Mouse (Mus musculus) forebrain, embryonic 16.5 days (tissue): ENCODE data around the gene Gm37240. TPM values are rescaled to one million over a fixed set of nuclear protein-coding genes. Genes with fewer than 3 reads are reported as not detected.

ENCODE experiments used
- ATAC-seq: fragments of 200-750 bp; cut with Nextera tagmentation; 2 replicates; pipeline ENCODE4 v1.8.0; 2017; ENCODE audit warnings: mild to moderate bottlenecking, moderate library complexity
- H3K27ac ChIP-seq: fragments of 300-500 bp; sonication (generic); 2 replicates; pipeline ENCODE4 v1.5.1; 2014; ENCODE audit warnings: low read length, control low read depth
- H3K27me3 ChIP-seq: fragments of 300-500 bp; sonication (generic); replicated peaks from 2 replicates; pipeline ENCODE4 v1.6.1; 2014; ENCODE audit warnings: low read length; ENCODE audit not compliant: control insufficient read depth, insufficient read depth
- H3K36me3 ChIP-seq: fragments of 300-500 bp; sonication (generic); 2 replicates; pipeline ENCODE4 v1.6.1; 2014; ENCODE audit not compliant: control insufficient read depth, insufficient read depth
- H3K4me1 ChIP-seq: fragments of 300-500 bp; sonication (generic); replicated peaks from 2 replicates; pipeline ENCODE4 v1.6.1; 2014; ENCODE audit warnings: low read length; ENCODE audit not compliant: control insufficient read depth, insufficient read depth
- H3K4me2 ChIP-seq: fragments of 300-500 bp; sonication (generic); 2 replicates; pipeline ENCODE4 v1.6.1; 2014; ENCODE audit warnings: mild to moderate bottlenecking, low read length, control low read depth
- H3K4me3 ChIP-seq: fragments of 300-500 bp; sonication (generic); replicated peaks from 2 replicates; pipeline ENCODE4 v1.5.1; 2014; ENCODE audit warnings: mild to moderate bottlenecking, low read length, control low read depth
- H3K9ac ChIP-seq: fragments of 300-500 bp; sonication (generic); replicated peaks from 2 replicates; pipeline ENCODE4 v1.6.1; 2014; ENCODE audit warnings: low read depth, low read length, control low read depth
- H3K9me3 ChIP-seq: fragments of 300-500 bp; sonication (generic); 2 replicates; pipeline ENCODE4 v1.6.1; 2016; ENCODE audit warnings: low read length; ENCODE audit not compliant: control insufficient read depth
- WGBS: fragments of 180-500 bp; shearing (Covaris S2); extraction: QIAGEN DNeasy Blood & Tissue Kit; methylation state at CpG from one replicate; pipeline ENCODE4 v1.1.7; 2014; 5-methylcytosine and 5-hydroxymethylcytosine counted together
- polyA plus RNA-seq: library from polyadenylated mRNA; unstranded; fragments of >200 nt; fragmentation: Nextera tagmentation; extraction: Ambion mirVana; gene quantifications from 2 replicates; pipeline ENCODE4 v1.2.1, GENCODE M21; 2015

The Gm37240 gene
- polyA plus RNA-seq, 1 experiment from 2014 or later = 1.6 TPM

DNA sequence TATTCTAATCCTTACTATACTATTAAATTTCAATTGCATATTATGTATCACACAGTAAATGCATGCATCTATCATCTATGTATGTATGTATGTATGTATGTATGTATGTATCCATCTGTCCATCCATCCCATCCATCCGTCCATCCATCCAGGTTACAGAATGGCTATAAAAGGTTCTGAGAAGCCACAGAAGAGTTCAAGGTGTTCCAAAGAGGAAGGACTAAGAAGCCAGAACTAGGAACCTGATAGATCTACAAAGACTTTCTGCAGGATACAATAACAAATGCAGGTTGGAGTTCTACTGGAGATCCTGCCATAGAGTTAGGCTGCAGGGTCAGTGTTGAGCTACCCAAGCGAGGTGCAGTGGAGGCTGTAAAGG is 1201.0 kb downstream of the Gm37240 start:
- no peak for ATAC-seq
- H3K9me3 ChIP-seq = no peaks in the 10 kb centered on the region
- H3K9ac ChIP-seq = no peak overlapping the region
- H3K36me3 ChIP-seq = no peaks in the 10 kb centered on the region
- H3K4me1 ChIP-seq = no peaks in the 10 kb centered on the region
- no peak overlapping the region for H3K4me2 ChIP-seq
- no peaks in the 10 kb centered on the region for H3K27me3 ChIP-seq
- no peak overlapping the region for H3K27ac ChIP-seq
- H3K4me3 ChIP-seq = no peak overlapping the region
- WGBS = 94% methylated on average over 2 of the region's 2 CpGs

DNA sequence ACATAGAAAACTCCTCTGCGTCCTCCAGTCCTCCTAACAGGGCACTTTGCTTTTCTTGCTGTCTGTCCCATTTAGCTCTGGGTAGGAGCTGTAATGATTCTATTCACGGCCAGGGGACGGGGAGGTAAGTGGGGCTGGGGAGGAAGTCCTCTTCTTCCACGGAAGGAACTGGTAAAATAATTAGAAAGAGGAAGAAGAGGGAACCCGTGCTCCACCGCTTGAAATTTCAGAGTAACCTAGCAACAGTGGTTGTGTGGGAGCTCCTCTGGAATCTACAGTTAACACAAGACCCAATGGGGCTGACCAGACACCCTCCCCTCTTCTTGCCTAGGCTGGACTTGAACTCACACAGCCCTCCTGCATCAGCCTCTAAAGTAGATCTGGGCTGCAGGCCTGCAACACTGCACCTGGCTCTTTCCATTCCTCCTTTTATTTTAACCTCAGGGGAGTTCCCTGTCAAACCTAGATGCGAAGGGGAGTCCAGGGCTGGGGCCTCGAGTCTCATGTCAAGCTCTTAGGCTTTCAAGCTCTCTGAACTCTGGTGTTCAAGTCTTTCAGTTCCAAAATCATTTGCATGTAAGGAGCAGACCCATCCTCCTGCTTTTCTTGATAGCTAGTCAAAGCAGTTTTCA is 1201.5 kb downstream of the Gm37240 start:
- H3K4me1 ChIP-seq = no peaks in the 10 kb centered on the region
- H3K9me3 ChIP-seq = no peaks in the 10 kb centered on the region
- 78% methylated on average over 8 of the region's 8 CpGs for WGBS
- no peak for ATAC-seq
- no peaks in the 10 kb centered on the region for H3K36me3 ChIP-seq
- no peak overlapping the region for H3K9ac ChIP-seq
- H3K27ac ChIP-seq = no peak overlapping the region
- H3K4me2 ChIP-seq = no peak overlapping the region
- H3K27me3 ChIP-seq = no peaks in the 10 kb centered on the region
- H3K4me3 ChIP-seq = no peak overlapping the region

DNA sequence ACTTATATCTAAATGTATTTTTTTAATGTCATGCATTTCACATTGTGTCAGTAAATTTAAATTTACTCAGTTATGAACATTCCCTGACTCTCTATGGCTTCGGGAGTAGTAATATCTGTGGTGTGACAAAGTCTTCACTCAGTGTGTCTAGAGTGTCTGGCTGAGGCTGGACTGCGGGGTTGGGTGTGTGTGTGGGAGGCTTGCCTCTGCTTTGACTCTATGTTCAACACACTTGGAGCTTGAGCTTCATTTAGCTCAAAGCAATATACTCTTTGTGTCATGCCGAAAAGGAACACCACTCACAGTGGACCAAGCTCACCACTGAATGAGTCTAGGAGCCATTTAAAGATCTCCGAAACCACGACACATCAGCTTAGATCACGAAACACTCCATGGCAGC is 1203.5 kb downstream of the Gm37240 start:
- no peak overlapping the region for H3K9ac ChIP-seq
- no peak overlapping the region for H3K4me3 ChIP-seq
- no peak for ATAC-seq
- H3K9me3 ChIP-seq = no peaks in the 10 kb centered on the region
- no peaks in the 10 kb centered on the region for H3K4me1 ChIP-seq
- 95% methylated on average over 6 of the region's 6 CpGs for WGBS
- H3K27me3 ChIP-seq = no peaks in the 10 kb centered on the region
- H3K4me2 ChIP-seq = no peak overlapping the region
- no peak overlapping the region for H3K27ac ChIP-seq
- no peaks in the 10 kb centered on the region for H3K36me3 ChIP-seq

DNA sequence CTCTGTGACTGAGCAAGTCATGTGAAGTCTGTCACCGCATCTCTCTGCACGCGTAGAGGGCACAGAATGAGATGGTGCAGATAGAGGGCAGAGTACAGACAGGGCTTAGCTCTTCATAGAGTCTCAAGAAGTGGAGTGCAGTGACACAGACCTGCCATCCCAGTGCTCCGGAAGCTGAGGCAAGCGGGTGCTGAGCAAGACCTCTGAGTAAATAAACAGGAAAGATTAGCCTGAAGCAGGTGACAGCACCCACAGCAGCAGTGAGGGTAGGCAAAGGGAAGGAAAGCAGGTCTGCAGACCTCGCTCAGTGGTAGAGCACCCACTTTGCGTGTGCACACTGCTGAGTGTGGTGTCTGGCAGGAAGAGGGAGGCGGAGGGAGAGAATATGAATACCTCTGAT is 1205.6 kb downstream of the Gm37240 start:
- Histone ChIP-seq H3K4me2 (no peak overlapping the region), H3K9ac (no peak overlapping the region), H3K27ac (no peak overlapping the region), H3K9me3 (no peaks in the 10 kb centered on the region), H3K27me3 (no peaks in the 10 kb centered on the region), H3K36me3 (no peaks in the 10 kb centered on the region), H3K4me1 (no peaks in the 10 kb centered on the region), H3K4me3 (no peak overlapping the region)
- ATAC-seq = no peak
- 90% methylated on average over 8 of the region's 8 CpGs for WGBS

DNA sequence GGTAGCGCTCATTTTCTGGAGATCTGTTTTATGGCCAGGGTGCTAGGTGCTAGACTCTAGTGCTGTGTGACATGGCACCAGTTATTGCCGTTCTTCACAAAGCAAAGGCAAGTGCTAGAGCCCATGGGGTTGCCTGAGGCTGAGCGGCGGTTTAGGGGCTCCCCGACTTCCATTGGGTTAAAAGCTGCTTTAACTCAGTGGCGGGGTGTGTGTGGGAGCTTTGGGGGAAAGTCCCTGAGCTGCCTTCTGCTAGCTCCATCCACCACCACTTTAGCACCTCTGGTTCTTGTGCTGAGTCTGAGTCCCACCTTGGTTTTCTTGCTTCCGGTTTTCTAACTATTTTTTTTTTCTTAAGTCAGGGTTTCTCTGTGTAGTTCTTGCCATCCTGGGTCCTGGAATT is 1207.3 kb downstream of the Gm37240 start:
- no peak overlapping the region for H3K9ac ChIP-seq
- H3K4me1 ChIP-seq = no peaks in the 10 kb centered on the region
- H3K36me3 ChIP-seq = no peaks in the 10 kb centered on the region
- no peak overlapping the region for H3K4me2 ChIP-seq
- 92% methylated on average over 7 of the region's 7 CpGs for WGBS
- H3K4me3 ChIP-seq = no peak overlapping the region
- H3K9me3 ChIP-seq = no peaks in the 10 kb centered on the region
- H3K27me3 ChIP-seq = no peaks in the 10 kb centered on the region
- no peak for ATAC-seq
- H3K27ac ChIP-seq = no peak overlapping the region

DNA sequence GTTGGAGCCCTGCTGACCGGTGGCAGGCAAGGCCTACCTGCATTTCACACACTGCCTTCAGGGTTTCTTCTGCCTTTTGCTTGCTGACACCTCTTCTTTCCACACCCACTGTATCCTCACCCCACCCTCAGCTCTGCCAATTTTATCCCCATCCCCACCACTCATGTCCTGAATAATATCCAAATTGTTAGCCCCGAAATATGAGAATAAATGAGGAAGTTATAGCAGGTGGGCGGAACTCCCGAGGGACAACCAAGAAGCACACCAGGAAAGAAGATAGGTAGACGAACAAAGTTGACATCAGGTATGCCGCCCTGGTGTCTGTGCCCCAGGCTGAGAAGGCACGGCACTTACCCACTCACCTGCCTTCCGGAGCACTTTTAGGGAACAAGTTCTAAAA is 1207.8 kb downstream of the Gm37240 start:
- H3K9ac ChIP-seq = no peak overlapping the region
- no peaks in the 10 kb centered on the region for H3K4me1 ChIP-seq
- no peak overlapping the region for H3K27ac ChIP-seq
- no peak overlapping the region for H3K4me3 ChIP-seq
- ATAC-seq = no peak
- H3K36me3 ChIP-seq = no peaks in the 10 kb centered on the region
- H3K9me3 ChIP-seq = no peaks in the 10 kb centered on the region
- no peak overlapping the region for H3K4me2 ChIP-seq
- H3K27me3 ChIP-seq = no peaks in the 10 kb centered on the region
- 95% methylated on average over 8 of the region's 8 CpGs for WGBS

DNA sequence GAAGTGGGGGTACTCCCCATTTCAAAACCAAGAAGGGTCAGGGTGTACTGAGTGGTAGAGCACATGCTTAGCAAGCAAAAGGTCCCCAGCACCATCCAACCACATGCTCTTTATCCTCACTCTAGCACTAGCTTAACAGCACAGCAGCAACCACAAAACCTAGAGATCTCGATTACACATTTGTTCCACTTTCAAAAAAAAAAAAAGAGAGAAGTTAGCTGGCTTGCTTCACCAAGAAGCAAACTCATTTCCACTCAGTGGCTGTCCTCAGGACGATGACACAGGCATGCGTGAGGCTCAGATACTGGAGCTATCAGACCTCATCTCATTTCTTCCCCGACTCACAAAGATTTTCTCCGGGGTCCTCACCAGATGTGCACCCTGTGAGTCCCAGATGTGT is 1208.4 kb downstream of the Gm37240 start:
- Histone ChIP-seq H3K4me2 (no peak overlapping the region), H3K27me3 (no peaks in the 10 kb centered on the region), H3K9ac (no peak overlapping the region), H3K36me3 (no peaks in the 10 kb centered on the region), H3K9me3 (no peaks in the 10 kb centered on the region), H3K4me1 (no peaks in the 10 kb centered on the region), H3K4me3 (no peak overlapping the region), H3K27ac (no peak overlapping the region)
- 88% methylated on average over 5 of the region's 5 CpGs for WGBS
- ATAC-seq = no peak

DNA sequence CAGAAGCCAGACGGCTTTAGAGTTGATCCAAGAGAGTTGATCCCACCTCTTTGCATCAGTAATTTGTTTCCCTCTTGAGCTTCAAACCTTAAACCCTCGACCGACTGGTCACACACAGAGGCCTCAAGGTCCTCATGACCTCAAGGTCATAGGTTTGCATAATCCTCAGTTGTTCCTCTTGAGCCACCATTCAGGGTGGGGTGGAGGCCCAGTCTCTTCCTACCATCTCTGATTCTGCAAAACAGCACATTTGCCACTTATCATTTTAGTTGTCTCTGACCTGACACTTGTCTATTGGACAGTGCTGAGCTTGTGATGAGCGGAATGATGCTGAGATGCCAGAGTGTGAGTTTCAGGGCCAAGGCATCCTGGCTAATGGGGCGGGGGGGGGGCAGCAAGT is 1211.6 kb downstream of the Gm37240 start:
- WGBS = 73% methylated on average over 5 of the region's 5 CpGs
- H3K9me3 ChIP-seq = no peaks in the 10 kb centered on the region
- H3K4me1 ChIP-seq = no peaks in the 10 kb centered on the region
- H3K27ac ChIP-seq = no peak overlapping the region
- no peak overlapping the region for H3K4me2 ChIP-seq
- H3K27me3 ChIP-seq = no peaks in the 10 kb centered on the region
- H3K4me3 ChIP-seq = no peak overlapping the region
- no peaks in the 10 kb centered on the region for H3K36me3 ChIP-seq
- ATAC-seq = no peak
- H3K9ac ChIP-seq = no peak overlapping the region

DNA sequence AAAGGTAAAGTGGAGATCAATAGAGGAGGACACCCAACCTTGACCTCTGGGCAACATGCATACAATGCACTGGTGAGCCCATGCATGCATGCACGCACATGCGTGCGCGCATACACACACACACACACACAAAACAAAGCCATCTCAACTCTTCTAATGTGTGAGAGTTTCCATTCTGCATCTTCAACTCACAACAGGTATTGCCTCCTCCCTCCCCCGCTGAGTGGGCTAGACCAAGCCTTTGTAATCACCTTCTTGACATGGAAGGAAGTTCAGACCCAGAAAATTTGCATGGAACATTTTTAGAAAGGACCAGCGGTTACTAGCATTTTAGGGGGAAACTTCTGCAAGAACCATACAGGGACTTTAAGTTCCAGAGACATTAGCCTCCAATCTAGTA is 1213.8 kb downstream of the Gm37240 start:
- no peak overlapping the region for H3K9ac ChIP-seq
- no peak overlapping the region for H3K4me3 ChIP-seq
- no peak overlapping the region for H3K4me2 ChIP-seq
- H3K36me3 ChIP-seq = no peaks in the 10 kb centered on the region
- H3K9me3 ChIP-seq = no peaks in the 10 kb centered on the region
- H3K4me1 ChIP-seq = no peaks in the 10 kb centered on the region
- H3K27ac ChIP-seq = no peak overlapping the region
- no peak for ATAC-seq
- no peaks in the 10 kb centered on the region for H3K27me3 ChIP-seq
- WGBS = 94% methylated on average over 6 of the region's 6 CpGs

DNA sequence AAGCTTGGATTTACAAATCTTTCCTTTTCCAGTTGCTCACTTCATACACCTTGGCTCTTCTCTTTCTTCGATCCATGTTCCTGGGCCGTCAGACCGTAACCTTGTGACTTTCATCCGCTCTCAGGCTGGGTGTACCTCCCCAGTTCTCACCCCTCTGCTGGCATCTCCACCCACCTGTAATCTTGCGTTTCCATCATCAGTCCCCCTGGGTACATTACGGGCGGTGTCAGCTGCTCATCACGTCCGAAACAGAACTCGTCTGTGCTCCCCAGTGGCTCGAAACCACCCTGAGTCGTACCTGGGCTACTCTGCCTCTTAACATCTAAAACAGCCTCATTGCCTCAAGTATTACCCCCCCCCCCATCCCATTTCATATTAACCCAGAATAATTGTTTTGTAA is 1215.2 kb downstream of the Gm37240 start:
- no peaks in the 10 kb centered on the region for H3K27me3 ChIP-seq
- 93% methylated on average over 12 of the region's 12 CpGs for WGBS
- no peak overlapping the region for H3K9ac ChIP-seq
- H3K4me2 ChIP-seq = no peak overlapping the region
- no peak overlapping the region for H3K27ac ChIP-seq
- no peaks in the 10 kb centered on the region for H3K36me3 ChIP-seq
- H3K4me3 ChIP-seq = no peak overlapping the region
- no peaks in the 10 kb centered on the region for H3K4me1 ChIP-seq
- ATAC-seq = no peak
- no peaks in the 10 kb centered on the region for H3K9me3 ChIP-seq
